Mouse (Mus musculus): ENCODE measurements around the gene Fam222b.

DNA sequence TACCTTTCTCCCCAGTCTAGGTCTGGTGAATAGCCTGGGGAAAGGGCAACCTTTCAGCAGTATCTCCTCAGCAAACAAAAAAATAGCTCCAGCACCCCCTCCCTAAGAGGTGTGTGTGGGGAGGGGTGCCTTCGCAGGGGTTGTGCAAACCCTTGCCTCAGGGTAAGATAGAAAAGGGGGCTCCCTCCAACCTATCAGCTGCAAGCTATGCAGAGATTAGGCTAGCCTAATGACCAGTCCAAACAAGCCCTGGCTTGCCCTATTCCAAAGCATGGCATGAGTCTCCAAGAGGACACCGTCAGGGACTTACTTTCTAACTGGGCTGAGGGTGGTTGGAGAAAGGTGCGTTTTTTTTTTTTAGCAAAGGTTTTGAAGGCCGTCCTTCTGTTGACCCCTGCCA is 71.7 kb downstream of the Fam222b start:
- TF ChIP-seq CTCF (IDR thresholded peaks at IDR 0.05; ENCODE audit: low read depth) (no peak), EP300 (IDR thresholded peaks at IDR 0.05; ENCODE audit: low read depth) (no peak)
